Mouse (Mus musculus) adrenal gland, postnatal 4 days (tissue): ENCODE data around the gene Tspan9. TPM values are rescaled to one million over a fixed set of nuclear protein-coding genes. Genes with fewer than 3 reads are reported as not detected.

ENCODE experiments used
- DNase-seq, 2 experiments: peaks; one replicate each; pipeline ENCODE4 v3.0.0; 2021 to 2022; ENCODE audit warnings: low spot score in 2 of 2, mixed read lengths in 2 of 2
- long read RNA-seq, 2 experiments: library from polyadenylated mRNA; stranded (forward); transcript quantifications; one replicate each; pipeline ENCODE4 v2.0.0; 2021
- total RNA-seq, 2 experiments: library from RNA; stranded (reverse); gene quantifications; 2 replicates each; pipeline ENCODE4 v1.2.3; 2021

Tspan9 gene
- total RNA-seq, result 10 to 100 TPM; 80.4 to 83.3 TPM
- long read RNA-seq, experiment 1, partial matches to known transcripts, result 4 of 42 reads
- long read RNA-seq, experiment 1, other reads (novel, unspliced or antisense), result 34 of 42 reads
- long read RNA-seq, experiment 2, transcript Tspan9-201 (9 exons, 1,405 nt), result major isoform, 40 of 106 reads
- long read RNA-seq, experiment 2, partial matches to known transcripts, result 12 of 106 reads
- long read RNA-seq, experiment 2, other reads (novel, unspliced or antisense), result 53 of 106 reads

- DNase-seq, result peak; percentile 43 to 64
These were observed at the start of gene Tspan9 for GRCm38 (mm10) chr6:128143390-128144020. TSS of gene Tspan9 (minus strand) at chr6:128143594.

- no peak for DNase-seq
These were observed 40.1 kb upstream of the Tspan9 start for GRCm38 (mm10) chr6:128183521-128183920.

- DNase-seq, result no peak
These were observed 37.8 kb upstream of the Tspan9 start for GRCm38 (mm10) chr6:128181176-128181575.

DNA sequence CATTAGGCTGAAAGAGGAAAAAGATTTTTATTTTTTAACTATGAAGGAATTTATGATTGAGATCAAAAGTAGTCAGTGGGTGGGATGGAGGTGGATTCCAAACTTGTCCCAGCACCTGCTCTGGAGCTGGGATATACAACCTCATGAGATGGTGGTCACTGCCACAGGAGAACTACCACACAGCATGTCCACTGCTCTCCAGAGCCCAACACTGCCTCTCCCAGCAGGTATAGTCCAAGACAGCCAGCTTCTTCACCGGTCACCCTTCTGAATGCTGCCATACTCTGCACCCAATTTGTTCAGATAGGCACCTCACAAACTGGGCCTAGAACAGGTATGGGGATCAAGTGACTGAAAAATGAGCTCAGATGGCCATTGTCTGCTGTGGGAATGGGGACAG, 36.3 kb upstream of the Tspan9 start:
- no peak for DNase-seq

DNA sequence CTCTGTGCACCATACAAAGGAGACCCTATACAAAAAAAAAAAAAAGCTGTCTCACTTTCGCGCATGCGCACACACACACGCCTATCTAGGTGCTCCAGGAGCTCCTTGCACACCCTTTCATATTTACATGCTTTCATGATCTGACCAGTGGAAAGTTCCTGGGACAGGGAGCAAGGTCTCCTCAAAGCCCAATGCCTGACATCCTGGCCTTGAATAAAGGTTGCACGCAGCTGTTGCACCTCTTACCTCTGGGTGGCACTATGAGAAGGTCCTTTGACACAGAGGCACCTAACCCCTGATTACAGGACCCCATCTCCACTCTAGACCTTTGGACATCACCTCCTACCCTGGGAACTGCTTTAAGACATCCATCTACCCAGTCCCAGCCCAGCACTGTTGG, 35.9 kb upstream of the Tspan9 start:
- no peak for DNase-seq

DNA sequence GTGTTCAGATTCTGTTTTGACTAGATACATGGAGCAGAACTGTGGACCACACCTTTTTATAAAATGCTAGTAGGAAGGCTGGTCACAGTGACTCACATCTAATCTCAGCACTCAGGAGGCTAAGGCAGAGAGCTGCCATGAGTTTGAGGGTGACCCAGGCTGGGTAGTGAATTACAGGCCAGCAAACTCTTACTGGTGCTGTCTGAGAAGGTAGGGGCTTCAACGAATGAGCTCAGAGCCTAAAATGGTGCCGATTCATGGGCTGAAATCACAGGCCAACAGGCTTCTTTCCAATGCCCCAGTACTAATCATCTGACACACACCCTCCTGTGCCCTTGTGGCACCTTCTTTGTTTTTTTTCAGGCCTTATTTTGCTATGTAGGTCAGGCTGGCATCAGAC, 35.3 kb upstream of the Tspan9 start:
- DNase-seq, result no peak

- DNase-seq, result no peak
These were observed 25.6 kb upstream of the Tspan9 start for GRCm38 (mm10) chr6:128168785-128169679.

- no peak for DNase-seq
These were observed 22.2 kb upstream of the Tspan9 start for GRCm38 (mm10) chr6:128165564-128165963.

DNA sequence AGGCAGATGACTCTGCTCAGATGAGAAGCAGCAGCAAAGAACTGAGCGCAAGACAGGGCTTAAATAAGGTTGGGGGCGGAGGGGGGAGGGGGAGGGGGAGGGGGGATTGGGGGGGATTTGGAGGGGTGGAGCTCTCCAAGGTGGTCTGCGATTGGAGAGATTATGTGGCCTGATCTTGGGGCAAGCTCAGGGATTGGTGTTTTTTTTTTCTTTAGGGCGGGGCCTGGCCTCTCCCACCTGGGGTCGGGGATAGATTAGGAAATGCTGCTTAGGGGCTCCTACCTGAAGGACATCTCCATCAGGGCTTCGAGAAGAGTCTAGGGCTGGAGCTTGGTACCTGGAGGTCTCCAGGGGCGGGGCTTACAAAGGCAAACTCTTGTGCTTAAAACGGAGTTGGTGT, 21.2 kb upstream of the Tspan9 start:
- DNase-seq, result no peak

DNA sequence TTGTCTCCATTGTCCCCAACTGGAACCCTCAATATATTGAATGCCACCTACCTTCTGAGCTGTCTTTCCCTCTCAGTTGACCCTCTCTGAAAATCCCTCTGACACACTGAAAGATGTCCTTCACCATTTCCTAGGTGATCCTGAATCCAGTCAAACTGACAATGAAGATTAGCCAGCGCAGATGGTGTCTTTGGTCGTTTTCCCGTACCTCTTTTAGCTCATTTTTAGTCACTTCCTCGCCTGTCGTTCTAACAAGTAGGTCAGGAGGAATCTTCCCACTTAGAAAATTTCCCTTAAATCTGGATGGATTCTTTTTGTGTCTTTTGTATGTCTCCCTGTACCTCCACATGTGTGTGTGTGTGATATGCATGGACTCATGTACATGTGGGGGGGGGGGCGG, 15.7 kb upstream of the Tspan9 start:
- no peak for DNase-seq

- DNase-seq, result no peak
These were observed 14.6 kb upstream of the Tspan9 start for GRCm38 (mm10) chr6:128158031-128158430.

DNA sequence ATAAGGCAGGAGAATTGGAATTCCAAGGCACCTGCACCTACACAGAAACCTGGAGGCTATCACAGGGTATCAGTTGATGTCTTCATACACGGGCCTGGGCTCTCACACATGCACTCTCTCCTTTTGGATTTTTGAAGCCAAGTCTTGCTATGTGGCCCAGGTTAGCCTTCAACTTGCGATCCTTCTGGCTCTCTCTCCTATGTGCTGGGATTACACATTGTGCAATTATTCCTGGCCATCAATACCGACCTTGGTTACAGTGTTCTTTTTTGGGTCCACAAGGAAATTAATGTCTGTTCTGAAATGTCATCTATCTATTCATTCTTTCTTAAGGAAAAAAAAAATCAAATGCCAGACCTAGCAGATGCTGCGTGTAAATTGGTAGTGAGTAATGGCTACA, 13.1 kb upstream of the Tspan9 start:
- DNase-seq, result no peak

- DNase-seq, result no peak
These were observed 12.5 kb upstream of the Tspan9 start for GRCm38 (mm10) chr6:128155935-128156334.

DNA sequence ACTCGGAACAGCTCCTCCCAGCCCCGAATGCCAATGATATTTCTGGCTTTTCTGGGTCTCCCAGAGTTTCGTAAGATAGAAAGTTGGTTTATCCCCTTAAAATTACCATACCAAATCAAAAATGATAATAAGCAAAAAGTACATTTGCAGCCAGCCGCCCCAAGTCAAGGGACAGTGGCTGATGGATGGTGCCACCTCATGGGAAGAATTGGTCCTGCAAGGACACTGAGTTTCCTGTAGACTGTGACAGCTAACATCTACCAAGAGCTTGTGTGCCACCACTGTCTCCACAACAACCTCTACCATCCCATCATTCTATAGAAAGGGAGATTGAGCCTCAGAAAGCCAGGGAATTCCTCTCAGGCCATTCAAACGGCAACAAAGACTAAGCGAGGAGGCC, 2.4 kb upstream of the Tspan9 start:
- no peak for DNase-seq

DNA sequence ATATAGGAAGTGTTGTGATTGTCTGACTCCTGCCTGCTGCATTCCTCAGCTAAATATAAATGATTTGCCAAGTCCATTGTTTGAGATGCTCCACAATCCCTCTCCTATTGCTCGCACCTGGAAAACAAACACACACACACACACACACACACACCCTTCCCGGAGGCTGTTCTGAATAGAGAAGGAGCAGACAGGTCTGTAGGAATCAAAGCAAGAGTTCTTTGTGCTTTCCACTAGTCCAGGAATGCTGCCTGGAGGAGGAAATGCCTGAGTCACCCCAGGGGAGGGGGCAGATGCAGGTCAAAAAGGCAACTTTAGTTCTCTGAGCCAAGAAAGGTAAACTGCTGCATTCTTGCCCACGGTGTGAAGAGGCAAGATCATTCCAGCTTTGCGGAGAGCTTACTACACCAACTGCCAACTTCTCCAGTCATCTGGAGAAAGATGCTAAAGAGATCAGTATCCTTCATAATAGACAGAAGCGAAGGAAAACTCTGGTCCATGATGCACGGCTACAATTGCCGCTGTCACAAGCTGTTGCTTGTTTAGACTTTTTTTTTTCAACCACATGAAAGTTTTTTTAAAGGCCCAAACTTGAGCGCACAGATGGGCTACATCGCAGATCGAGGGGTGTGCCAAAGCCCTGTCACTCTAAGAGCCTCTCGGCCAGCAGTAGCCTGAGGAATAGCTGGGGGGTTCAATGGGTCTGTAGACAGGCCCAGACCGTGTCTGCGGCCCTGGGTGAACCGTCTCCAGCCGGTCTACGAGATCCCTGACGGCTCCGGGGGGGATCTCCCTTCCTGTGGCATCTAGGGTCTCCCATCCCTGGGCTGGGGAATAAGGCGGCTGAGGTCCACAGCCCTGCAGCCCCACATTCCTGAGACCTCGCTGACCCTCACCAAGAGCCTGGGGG, 770 bp downstream of the Tspan9 start:
- no peak for DNase-seq

- no peak for DNase-seq
These were observed 2.7 kb downstream of the Tspan9 start for GRCm38 (mm10) chr6:128140724-128141123.

GRCm38 (mm10) chr6:128137855-128138254, 5.5 kb downstream of the Tspan9 start:
- no peak for DNase-seq

GRCm38 (mm10) chr6:128136654-128137053, 6.7 kb downstream of the Tspan9 start:
- no peak for DNase-seq

DNA sequence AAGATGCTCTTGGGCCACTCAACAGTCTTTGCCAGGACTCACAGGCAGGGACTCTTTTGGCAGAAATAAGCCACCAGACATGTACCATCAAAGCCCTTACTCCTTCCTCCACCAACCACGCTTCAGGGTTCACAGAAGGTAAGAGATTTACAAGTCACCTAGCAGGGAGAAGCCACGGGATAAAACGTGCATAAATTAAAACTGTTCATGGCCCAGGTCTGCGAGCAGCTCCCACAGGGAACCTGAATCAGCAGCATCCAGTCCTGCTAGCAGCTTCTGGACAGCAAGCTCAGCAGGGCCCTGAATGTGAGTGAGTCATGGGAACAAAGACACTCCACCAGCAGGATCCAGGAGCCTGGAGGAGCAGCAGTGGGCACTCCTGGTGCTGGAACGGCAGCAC, 7.9 kb downstream of the Tspan9 start:
- no peak for DNase-seq

DNA sequence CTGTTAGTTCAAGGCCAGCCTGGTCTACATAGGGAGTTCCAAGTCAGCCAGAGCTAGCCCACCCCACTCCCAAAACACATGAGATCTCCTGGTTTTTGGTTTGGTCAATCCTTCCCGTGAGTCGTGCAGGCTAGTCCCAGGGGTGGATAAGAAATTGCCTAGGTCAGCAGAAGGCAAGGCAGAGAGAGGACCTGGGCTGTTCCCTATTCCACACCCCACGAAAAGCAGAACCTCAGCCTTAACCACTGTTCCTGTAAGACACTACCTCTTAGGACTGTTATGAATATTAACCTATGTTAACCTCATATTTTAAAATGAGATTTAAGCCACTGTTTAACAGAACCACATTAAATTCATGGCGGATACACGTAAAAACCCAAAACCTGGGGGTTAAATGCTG, 8.4 kb downstream of the Tspan9 start:
- no peak for DNase-seq
